Mouse (Mus musculus) skeletal muscle tissue, adult 2 months (tissue): ENCODE measurements around the gene Npr3.
"Not testable (repeated sequence)": the region's sequence is repeated elsewhere in the genome, so short reads cannot be mapped to it uniquely, and the experiment has no call there.

Source experiments
- DNase-seq: peaks from one replicate; pipeline ENCODE4 v3.0.0-alpha.2; 2012; ENCODE audit warnings: low read depth, low spot score

Npr3 gene

DNA sequence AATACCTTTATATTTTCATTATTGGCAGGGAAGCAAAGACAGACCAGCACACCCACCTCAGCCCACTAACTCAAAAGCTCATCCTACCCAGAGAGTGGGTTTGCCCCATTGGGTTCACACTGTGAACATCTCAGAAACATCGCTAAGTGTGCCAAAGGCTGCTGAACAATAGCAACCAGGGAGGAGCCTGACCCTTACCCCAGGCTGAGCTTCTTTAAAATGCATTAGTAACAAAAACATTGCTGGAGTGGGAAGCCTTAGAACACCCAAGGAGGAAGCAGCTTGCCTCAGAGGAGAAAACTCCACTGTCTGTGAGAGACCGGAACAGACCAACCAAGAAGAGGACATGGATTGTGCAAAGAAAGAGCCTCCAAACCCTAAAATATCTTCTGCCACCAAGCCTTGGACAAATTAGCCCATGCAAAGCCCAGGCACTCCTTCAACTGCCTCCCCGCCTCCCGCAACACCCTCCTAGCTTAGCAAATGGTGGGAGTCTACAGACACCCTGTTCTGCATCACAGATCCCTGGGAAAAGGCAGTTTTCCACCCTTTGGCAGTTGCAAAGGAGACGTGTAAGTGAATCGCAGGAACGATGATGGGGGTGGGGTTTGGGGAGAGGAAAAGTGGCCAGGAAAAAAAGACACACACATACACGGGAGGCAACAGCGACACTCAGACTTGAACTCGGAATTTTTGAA, 24.4 kb downstream of the Npr3 start:
- no peak for DNase-seq

DNA sequence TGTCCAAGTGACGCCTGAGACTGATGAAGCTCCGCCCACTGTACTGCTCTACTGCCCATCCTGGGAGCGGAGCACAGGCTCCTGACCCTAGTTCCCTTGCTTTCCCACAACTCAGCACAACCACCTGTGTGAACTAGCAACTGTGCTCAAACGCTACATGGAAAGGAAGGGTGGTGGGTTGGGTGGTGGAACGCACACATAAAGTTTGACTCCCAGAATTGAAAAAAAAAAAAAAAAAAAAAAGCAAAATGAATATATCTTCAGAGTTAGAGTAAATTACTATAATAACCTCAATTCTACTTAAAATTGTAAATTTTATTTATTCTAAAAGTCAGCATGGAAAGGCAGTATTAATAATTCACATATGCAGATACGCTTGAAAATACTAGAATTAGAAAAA, 25.3 kb downstream of the Npr3 start:
- no peak for DNase-seq

DNA sequence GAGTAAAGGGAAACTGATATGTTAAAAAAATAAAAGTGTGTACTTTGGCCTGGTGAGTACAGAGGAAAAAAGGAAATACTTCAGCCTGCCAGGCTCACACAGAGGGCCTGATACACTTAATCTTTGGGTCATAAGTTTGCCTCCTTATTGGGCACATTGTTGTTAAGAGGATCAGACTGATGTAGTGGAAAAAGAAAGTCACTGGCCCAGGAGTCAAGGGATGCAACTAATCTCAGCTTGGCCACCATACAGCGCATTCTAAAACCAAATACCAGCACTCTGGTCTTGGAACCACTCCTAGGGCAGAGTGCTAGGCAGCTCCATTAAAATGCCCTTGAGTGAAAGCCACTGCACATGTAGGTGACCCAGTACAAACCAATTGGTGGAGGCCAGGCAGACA, 28.8 kb downstream of the Npr3 start:
- DNase-seq = peak; percentile 21

DNA sequence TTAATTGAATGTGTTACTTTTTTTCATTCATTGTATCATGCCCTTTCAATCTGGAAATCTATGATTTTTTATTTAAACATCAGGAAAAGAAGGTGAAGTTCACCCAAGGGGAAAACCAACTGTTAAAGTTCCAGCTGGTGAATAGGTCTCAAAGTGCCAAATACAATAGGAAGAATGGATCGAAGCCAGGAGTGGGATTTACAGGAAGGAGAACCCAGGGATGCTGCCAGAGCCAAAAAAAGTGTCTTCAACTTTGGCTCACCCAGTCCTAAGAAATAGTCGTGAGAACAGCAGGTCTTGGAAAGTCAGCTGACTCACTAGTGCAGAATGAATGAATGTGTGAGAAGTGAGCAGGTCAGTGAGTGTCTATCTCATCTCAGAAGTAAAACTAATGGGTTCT, 29.8 kb downstream of the Npr3 start:
- no peak for DNase-seq

DNA sequence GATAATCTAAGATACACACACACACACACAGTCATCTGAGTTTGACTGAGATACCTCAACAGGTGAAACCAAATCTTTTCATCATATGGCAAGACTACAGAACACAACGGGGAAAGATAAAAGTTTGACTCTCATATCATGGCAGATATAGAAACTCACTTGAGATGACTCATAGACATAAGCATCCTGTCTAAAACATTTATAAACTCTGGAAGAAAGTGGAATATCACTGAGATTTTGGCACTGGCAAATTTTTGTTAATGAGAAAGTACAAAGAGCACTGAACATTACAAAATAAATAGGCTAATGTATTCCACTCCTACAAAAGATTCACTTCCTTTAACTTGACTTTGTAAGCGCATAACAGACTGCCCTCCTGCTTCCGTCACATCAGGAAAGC, 40.2 kb downstream of the Npr3 start:
- no peak for DNase-seq

DNA sequence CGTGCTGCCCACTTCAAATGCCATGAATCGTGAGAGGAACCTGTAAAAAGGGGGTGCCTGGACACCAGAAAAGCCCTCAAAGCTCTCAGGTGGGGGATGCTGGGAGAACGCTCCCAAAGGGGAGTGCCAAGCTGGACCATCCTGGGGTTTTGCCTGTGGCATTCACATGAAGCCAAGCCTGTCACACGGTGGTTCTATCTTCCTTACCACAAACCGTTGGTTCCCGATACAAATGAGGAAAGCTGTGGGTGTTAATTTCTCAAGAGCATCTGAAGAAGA, 43.6 kb downstream of the Npr3 start:
- DNase-seq = no peak

DNA sequence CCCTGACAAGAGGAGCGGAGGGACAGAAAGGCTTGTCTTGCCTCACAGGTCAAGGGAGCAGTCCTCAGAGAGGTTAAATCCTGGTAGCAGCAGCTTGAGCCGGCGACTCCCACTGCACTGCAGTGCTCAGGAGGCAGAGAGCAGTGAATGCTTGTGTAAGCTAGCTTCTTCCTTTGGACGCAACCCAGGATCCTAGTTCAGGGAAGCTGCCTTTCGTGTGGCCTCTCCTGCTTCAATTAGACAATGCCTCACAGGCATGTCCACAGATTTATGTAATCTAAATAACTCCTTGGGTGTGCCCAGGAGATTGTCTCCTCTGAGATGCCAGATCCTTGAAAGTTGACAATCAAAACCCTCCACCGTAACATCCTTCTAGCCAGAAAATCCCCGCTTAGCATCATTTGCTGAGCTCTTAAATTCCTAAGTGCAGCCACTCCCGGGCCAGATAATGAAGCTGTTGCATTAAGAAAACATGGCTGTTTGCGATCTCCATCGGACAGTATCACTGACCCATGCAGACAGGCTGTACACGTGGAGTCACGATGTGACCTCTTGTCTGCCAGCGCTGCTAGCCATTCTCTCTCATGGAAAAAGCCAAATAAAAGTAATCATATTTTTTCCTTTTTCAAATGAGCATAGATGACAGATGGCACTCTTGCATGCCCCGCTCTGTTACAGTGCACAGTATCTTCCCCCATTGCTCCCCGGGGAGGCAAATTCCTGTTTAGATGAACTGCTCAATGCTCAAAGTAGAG, 44.1 kb downstream of the Npr3 start:
- DNase-seq = no peak

DNA sequence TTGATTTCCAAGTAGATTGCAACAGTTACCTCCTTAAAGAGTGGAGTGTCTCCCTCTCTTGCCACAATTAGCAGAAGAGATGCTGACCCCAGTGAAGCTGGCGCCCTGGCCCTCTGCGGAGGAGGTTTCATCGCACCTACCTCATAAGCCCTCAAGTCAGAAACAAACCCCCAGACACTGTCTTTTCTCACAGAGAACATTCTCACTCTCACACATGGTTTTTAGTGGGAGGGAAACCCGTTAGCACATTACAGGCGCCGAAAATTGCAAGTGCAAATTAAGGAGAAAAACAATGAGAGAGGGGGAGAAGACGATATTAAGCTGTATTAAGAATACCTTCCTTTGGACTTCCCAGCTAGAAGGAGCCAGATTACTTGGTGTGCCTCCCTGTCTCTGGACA, 44.8 kb downstream of the Npr3 start:
- DNase-seq = no peak

DNA sequence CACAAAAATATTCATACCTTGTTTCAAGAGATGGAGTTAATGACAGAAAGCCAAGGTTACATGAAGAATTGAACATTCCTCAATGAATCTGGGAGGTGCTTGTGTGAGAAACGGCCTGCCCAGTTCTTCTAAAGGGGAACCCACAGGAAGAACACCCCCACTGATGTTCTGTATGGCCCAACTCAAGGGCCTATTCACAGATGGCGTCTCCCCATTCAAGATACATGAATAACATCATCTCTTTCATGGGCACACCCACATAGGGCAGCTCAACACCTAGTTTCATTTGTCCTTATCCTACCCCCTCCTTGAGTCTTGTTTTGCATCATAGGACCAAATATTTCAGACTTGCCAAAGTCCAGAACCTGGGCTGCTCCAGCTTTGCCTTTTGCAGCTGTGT, 46.8 kb downstream of the Npr3 start:
- DNase-seq = no peak

DNA sequence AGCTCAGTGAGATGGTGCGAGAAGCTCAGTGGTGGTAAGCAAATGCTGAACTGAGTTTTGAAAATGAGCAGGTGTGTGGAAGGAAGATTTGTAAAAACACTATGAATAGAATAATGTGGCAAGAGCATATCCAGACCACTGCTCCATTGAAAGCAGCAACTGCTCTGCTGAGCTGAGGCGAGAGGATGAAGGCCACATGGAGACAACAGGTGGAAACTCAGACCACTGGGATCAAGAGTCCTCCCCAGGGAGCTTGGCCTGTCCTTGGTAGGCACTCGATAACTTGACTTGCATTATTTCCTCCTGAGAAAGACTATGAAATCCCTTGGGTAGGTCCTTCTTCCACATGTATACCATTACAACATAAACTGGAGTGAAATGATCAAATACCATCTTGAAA, 47.3 kb downstream of the Npr3 start:
- DNase-seq = no peak

DNA sequence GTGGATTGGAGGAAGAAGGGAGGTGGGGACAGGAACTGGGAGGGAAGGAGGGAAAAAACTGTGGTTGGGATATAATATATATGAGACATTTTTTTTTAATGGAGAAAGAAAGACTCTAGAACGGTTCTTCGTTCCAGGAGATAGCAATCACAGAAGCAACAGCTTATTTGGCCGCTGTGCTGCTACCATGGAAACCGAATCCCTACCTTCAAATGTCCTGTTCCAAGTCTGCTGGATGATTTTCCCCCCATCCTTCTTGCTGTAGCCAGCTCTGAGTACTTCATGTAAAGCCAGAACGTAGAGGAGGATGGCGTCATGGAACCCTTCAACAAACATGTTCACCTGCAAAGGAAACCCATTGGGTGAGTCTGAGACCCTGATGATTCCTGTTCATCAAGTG, 48.7 kb downstream of the Npr3 start:
- DNase-seq = no peak

DNA sequence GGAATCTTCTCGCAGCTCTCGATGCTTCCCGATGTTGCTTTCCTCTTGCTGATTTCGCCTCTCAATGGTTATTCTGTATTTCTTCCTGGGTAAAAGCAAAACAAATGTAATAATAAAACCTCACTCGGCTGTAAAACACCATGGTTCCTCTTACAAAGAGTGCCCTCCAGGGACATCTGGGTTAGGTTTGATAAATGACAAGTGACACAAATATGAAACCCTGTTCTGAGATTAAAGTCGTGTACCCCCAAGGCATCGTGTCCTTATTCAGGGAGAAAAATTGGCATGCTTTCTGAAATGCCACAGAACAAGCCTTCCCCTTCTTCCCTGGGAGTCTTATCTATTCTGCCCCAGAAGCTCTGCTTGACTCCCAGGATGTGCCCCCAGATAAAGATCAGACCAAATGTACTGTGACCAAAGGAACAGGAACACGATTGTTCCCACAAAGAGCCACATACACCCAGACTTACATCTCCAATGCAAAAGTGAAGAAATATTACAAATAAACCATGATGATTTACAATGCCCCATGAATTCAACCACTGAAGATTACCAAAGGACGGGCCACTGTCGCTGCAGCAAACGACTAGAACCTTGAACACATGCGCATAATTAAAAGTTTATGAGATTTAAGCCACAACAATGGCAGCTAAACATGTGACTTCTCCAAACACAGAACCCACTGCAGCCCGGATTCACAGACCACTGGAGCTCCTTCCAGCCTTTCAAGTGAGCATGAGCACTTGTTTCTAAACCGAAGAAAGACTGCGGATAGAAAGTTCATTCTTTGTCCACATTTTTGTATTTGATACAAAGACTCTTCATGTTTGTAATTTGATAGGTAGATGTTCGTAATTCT, 61.7 kb downstream of the Npr3 start:
- no peak for DNase-seq

DNA sequence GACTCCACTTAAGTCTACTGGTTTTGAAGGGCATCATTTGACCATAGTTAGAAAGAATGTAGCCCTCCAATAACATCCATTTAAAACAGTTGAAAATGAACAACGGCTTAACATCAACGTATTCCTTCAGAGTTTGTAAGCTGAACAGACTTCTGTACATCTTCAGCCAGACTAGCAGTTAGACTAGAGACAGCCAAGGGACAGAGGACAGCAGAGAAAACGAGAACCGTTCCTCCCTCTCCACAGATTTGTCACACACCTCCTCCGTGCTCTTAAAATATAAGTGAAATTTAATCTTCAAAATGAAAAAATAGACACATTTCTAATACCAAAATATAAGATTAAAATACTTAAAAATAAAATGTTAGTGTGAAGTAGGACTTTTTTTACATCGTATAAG, 63.0 kb downstream of the Npr3 start:
- no peak for DNase-seq

DNA sequence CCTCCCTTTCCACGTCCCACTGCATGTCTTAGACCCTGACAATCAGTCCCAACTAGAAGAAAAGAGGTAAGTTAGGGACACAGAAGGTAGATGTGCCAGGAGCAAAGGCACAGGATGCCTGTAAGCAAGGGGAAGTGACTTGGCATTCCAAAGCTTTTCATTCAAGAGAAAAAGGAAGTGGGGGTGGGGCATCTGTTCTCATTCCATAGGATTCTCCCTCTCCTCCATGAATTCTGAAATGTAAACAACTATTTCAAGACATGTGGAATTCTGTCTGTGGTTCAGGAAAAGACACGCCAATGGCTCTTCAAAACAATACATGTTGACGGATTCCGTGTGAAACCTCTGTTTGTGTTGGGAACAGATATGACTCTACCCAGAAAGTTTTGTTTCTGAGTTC, 65.3 kb downstream of the Npr3 start:
- no peak for DNase-seq

DNA sequence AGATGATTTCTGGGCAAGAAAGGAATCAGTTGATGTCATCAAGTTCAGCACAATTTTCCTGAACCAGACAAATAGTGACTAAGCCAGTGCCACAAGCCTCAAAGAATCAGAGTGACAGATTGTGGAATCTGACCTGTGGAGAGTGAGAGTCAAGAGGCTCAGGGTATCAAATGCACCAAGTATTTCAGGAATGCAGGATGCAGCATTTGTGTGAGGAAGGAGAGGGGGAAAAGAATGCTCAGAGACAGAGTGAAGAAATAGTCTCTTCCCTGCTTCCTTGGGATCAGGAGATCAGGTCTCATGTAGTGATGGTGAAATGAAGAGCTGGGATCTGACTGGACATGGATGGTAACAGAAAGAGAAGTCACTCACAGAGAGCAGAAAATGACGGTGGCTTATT, 71.2 kb downstream of the Npr3 start:
- DNase-seq = no peak

DNA sequence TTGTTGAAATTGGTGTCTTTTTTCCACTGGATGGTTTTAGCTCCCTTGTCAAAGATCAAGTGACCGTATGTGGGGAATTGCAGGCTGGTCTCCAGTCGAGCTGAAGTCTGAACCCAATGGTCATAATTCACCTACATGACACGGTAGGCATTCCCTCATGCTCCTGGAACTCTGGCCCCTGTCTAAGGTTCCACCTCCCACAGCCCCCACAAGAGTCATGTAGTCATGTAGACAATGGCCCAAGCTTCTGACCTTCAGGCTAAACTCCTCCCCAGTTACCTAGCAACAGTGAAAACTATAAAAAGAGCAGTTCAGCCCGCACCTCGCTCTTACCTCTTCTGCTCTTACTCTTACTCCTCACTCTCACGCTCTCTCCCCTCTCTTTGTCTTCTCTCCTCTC, 84.7 kb downstream of the Npr3 start:
- DNase-seq = not testable (repeated sequence)

DNA sequence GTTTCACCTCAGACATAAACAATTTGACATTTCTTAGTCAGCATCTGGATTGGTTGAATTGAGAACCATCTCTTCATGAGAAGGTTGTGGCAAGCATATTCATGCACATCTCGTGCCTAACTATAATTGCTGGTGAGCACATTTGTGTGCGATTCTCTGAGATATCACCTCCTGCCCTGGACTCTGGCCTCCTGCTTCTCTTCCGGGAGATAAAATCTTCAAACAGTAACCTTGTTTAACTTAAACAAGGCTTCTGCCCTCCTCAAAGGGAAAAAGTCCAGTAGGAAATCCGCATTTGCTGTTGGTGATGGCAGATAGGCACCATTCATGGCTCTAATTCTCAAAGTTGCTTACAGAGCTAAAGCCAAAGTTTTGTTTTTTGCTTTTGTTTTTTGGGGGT, 91.5 kb downstream of the Npr3 start:
- no peak for DNase-seq

DNA sequence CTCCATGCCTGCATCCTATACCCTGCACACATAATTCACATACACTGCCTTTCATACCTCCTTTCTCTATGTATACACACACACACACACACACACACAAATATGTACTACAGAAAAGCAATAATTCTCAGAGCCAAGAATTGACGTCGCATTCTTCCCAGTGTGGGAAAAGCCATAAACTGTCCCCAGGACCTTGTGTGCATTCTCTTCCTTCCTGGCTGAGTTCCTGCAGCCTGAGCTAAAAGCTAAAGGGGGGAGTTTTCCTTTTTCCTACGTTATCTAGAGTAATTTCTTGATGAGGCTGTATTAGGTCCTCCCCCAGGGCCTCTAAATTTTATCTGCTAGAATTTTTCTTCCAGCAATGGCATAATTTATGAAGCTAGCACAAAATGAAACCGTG, 103.5 kb downstream of the Npr3 start:
- no peak for DNase-seq

DNA sequence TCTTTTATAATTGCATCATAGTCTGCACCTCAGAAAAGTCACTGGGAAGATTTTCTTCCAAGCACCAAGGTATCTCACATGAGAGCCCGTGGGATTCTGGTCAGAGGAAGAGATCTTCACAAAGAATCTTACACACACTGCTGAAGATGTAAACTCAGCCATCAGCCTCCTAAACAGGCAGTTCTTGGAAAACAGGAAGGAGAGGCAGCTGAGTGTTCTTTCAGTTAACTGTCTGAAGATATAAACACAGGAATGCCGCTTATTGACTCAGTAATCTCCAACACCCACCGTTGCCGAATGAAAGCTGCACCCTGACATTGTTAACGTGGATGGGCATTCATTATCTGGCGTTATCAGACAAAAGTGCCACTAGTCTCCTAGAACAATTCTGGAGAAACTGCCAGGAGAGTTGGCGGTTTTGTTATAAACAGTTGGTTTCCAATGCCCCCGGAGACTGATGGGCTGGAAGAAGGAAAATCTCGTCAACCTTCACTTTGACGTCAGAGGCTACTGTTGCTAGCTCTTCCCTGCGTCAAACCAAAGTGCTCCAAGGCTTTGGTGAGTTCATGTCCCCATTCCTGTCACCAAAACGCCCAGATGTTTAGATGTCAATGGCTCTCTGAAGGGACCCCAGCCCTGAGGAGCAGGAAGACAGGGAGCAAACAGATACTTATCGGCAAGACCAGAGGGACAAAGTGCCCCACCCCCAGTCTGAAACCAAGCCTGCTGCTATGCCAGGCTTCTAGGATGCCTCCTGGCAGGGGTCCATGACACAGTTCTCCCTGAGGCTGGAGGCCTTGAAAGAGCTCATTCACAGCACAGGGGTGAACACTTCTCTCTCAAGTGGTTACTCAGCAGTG, 105.0 kb downstream of the Npr3 start:
- DNase-seq = no peak

DNA sequence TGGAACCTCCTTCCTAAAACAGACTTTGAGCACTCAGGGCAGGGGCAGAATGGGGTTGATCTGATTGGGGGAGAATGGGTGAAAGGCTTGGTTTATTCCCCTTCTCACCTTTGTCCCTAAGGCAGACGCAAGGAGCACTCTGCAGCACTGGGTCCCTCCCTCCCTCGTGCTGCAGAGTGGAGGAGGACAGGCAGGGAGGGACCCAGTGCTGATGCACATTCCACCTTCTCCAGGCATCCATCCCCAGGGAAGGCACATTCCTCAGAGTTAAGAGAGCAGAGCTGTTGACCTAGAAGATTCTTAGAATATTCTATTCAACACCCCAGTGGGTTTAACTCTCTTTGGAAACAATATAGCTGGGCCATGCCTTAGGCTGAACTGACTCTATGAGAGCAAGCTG, 112.5 kb downstream of the Npr3 start:
- DNase-seq = no peak
